Mouse (Mus musculus): Measurements from ENCODE around the gene Rint1. TPM values are rescaled to one million over a fixed set of nuclear protein-coding genes. Genes with fewer than 3 reads are reported as not detected.

The Rint1 gene
- total RNA-seq, 2 experiments from 2014 or later: 20.6 to 21.2 TPM

DNA sequence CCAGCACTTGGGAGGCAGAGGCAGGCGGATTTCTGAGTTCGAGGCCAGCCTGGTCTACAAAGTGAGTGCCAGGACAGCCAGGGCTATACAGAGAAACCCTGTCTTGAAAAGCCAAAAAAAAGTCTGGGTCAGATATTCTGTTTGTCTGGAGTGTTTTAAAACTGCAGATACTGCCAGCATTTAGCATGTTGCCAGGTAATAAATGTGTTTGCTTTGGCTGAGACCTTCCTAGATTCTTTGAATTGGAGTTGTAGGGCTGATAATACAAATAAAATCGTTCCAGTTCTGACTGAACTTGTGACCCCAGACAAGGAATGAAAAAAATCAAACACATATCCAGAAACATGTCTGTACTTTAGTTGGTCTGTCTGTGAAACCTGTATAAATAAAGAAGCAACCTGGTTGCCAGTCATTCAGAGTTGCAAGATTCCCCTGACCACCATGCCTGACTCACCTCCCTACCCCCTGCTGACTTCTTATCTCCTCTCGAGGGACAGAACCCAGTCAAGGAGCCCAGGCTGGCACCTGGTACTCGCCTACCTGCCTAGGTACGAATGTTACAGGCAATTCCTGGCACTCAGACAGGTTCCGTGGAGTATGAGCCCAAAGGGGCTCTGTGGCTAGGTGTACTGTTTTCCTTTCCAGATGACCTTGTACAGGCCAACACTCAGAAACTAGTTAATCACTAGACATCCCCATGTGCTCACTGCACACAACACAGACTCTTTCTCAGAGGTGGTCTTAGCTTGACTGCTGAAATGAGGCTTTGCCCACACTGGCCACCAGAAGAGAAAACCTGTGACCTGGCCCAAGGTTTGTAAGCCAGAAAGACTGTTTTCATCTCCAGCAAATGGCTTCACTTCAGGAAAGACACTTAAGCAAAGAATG lies 75.9 kb downstream of the Rint1 start:
- no peak for DNase-seq (ENCODE audit: low spot score in 2 of 2)

DNA sequence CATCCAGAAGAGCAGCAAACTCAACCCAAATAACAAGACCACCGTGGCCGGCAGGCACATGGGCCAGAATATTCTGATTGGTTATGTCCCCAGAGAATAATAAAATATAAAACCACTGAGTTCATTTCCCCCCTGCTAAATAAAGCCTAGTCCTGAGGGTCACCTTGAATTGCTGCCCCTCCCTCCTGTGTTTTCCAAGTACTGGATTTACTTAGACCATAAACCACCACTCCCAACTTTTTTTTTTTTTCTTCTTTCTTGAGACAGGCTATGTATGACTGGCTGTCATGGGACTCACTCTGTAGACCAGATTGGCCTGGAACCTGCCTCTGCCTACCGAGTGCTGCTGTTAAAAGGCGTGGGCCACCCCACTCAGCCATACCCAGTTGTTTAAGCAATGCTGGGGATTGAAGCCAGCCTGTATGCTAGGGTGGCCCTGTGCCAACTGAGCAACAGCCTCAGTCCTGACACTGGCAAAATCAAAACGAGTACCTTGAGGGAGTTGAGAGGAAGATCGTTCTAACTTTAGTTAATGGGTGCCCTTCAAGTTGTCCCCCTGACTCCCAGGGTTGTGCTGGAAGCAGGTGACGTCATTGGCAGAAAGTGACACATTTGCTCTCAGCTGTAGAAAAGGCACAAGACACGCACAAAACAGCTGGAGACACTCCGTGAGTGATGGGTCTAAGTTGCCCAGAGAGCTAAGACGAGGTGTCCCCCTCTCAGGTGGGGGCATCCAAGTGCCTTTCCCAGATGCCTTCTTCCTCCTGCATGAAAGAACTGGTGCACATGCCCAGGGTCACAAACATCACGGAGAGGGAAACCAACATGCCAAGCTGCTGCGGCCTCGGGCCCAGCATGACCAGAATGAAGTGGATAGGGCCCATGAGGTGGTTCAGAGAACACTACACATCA lies 76.8 kb downstream of the Rint1 start:
- no peak for DNase-seq (ENCODE audit: low spot score in 2 of 2)

DNA sequence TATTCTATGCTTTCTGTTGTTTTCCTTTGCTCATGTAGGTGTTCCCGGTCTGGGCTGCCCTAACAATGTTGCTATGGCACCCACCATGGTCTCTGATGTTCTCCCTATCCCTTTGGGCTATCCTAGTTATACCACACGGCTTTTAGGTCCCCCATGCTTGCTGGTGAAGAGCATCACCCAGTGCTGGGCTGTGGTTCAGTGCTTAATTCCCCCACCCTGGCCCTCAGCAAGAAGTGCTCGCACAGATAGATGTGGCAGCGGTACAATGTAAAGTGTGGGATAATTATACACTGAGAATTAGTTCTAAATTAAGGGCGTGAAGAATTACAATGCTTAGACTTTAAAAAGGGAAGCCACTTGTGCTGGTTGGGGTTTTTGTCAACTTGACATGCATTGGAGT lies 78.4 kb downstream of the Rint1 start:
- DNase-seq (ENCODE audit: low spot score in 2 of 2): no peak

Other genes starting within 250 kb of the Rint1 start
- gene Srpk2, start 103.1 kb upstream of the Rint1 start, total RNA-seq (2021): 100 to 1,000 TPM; 142 to 148 TPM
- 10 to 100 TPM; 16.3 to 17.3 TPM for gene Pus7, start 4.0 kb upstream of the Rint1 start, total RNA-seq (2021)
- gene Tomm7, start 56.5 kb downstream of the Rint1 start, total RNA-seq (2021): 10 to 100 TPM; 76.5 to 84.8 TPM
- gene Fam126a, start 243.0 kb downstream of the Rint1 start, total RNA-seq (2021): 10 to 100 TPM; 25.9 to 26.8 TPM

All from layer of hippocampus, adult 18-20 months (tissue).